Mouse (Mus musculus): Measurements from ENCODE around the gene Frat1.

DNA sequence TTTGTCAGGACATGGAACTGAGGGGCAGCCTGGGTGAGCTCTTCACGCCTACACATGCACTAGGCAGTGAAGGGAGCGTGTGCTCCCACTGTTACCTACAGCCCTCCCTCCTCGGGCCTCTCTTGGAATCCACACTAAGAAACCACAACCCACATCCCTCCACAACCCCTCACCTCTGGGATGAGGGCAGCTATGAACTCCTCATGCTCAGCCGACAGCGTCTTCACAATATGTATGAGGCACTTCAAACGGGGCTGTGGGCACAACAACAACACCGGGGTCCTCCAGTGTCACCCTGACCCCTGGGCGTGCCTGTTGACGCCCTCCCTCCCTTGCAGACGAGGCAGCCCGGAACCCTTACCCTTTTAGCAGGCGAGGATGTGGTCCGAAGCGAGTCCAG is 44.6 kb downstream of the Frat1 start:
- no peak for TF ChIP-seq POLR2A (IDR thresholded peaks at IDR 0.05; ENCODE audit: insufficient read depth, low read depth, low read length)
- TF ChIP-seq CTCF (IDR thresholded peaks at IDR 0.05; ENCODE audit: insufficient read depth, low read depth, low read length) = no peak
